Mouse (Mus musculus): ENCODE measurements around the gene AC153137.1. TPM values are rescaled to one million over a fixed set of nuclear protein-coding genes. Genes with fewer than 3 reads are reported as not detected.
A peak's percentile ranks its signal among the peaks of the same experiment; 100 is the strongest.
"Not testable (repeated sequence)": the region's sequence is repeated elsewhere in the genome, so short reads cannot be mapped to it uniquely, and the experiment has no call there.

Gene AC153137.1
- polyA plus RNA-seq (2014; fragmentation: Nextera tagmentation; extraction: Ambion mirVana) = not detected in 2 replicates

GRCm38 (mm10) chr1:30977868-30978267 lies at the start of gene AC153137.1:
AC153137.1 (minus strand) TSS chr1:30977968.
- H3K9ac ChIP-seq (replicated peaks; ENCODE audit: low read depth, low read length); H3K27ac ChIP-seq (ENCODE audit: low read depth, low read length); H3K4me1 ChIP-seq (ENCODE audit: control insufficient read depth, insufficient read depth, low read length); H3K4me3 ChIP-seq (ENCODE audit: low read depth, low read length); H3K36me3 ChIP-seq (ENCODE audit: control insufficient read depth, insufficient read depth, low read length); H3K4me2 ChIP-seq (ENCODE audit: low read depth, low read length); ATAC-seq (ENCODE audit: low read depth); H3K27me3 ChIP-seq (ENCODE audit: control insufficient read depth, insufficient read depth, low read length); H3K9me3 ChIP-seq (ENCODE audit: control insufficient read depth, low read length): not testable (repeated sequence)
- 87% methylated on average over 6 of the region's 6 CpGs for WGBS

DNA sequence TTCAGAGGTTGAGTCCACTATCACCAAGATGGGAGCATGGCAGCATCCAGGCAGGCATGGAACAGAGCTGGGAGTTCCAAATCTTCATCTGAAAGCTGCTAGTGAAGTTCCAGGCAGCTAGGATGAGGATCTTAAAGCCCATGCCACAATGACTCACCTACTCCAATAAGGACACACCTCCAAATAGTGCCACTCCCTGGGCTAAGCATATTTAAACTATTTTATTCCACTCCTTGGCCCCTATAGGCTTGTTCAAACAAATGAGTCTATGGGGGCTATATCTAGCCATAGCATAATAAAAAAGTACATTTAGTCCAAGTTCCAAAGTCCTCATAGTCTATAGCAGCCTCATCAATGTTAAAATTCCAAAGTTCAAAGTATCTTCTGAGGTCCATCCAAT lies 45.4 kb upstream of the AC153137.1 start:
- no peaks in the 10 kb centered on the region for H3K9me3 ChIP-seq (ENCODE audit: control insufficient read depth, low read length)
- H3K27ac ChIP-seq (ENCODE audit: low read depth, low read length) = no peak overlapping the region
- no peaks in the 10 kb centered on the region for H3K36me3 ChIP-seq (ENCODE audit: control insufficient read depth, insufficient read depth, low read length)
- H3K9ac ChIP-seq (replicated peaks; ENCODE audit: low read depth, low read length) = no peak overlapping the region
- H3K4me3 ChIP-seq (ENCODE audit: low read depth, low read length) = no peak overlapping the region
- H3K4me1 ChIP-seq (ENCODE audit: control insufficient read depth, insufficient read depth, low read length) = no peaks in the 10 kb centered on the region
- no peak for ATAC-seq (ENCODE audit: low read depth)
- no peaks in the 10 kb centered on the region for H3K27me3 ChIP-seq (ENCODE audit: control insufficient read depth, insufficient read depth, low read length)
- H3K4me2 ChIP-seq (ENCODE audit: low read depth, low read length) = no peak overlapping the region

DNA sequence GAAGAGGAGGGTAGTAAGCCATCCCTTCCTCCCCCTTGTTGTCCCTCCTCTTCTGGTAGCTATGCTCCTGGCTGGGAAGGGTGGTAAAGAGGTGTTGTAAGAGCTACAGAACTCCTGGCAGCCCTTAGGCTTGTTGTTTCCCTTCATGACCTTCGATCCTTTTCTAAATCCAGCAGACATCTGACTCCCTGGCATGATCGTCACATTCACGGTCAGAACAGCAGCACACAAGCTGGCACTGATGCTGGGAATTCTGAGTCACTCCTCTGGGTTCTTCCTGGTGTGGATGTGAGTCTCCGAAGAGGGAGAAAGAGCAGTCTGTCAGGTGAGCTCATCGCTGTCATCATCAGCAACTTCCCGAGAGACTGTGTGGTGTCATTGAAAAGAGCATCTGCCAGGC lies 41.5 kb upstream of the AC153137.1 start:
- WGBS = 86% methylated on average over 6 of the region's 6 CpGs
- no peak for ATAC-seq (ENCODE audit: low read depth)
- no peaks in the 10 kb centered on the region for H3K36me3 ChIP-seq (ENCODE audit: control insufficient read depth, insufficient read depth, low read length)

GRCm38 (mm10) chr1:31017377-31017776 lies 39.6 kb upstream of the AC153137.1 start:
- no peaks in the 10 kb centered on the region for H3K36me3 ChIP-seq (ENCODE audit: control insufficient read depth, insufficient read depth, low read length)
- H3K9ac ChIP-seq (replicated peaks; ENCODE audit: low read depth, low read length) = no peak overlapping the region
- ATAC-seq (ENCODE audit: low read depth) = no peak
- H3K27me3 ChIP-seq (ENCODE audit: control insufficient read depth, insufficient read depth, low read length) = no peaks in the 10 kb centered on the region
- H3K27ac ChIP-seq (ENCODE audit: low read depth, low read length) = no peak overlapping the region
- H3K4me2 ChIP-seq (ENCODE audit: low read depth, low read length) = no peak overlapping the region
- 73% methylated on average over 5 of the region's 5 CpGs for WGBS
- no peak overlapping the region for H3K4me3 ChIP-seq (ENCODE audit: low read depth, low read length)
- H3K4me1 ChIP-seq (ENCODE audit: control insufficient read depth, insufficient read depth, low read length) = no peaks in the 10 kb centered on the region
- no peaks in the 10 kb centered on the region for H3K9me3 ChIP-seq (ENCODE audit: control insufficient read depth, low read length)

More for the DNA sequence above, 41.5 kb upstream of the AC153137.1 start:
- no peak overlapping the region for H3K27ac ChIP-seq (ENCODE audit: low read depth, low read length)
- H3K4me3 ChIP-seq (ENCODE audit: low read depth, low read length) = no peak overlapping the region
- no peaks in the 10 kb centered on the region for H3K9me3 ChIP-seq (ENCODE audit: control insufficient read depth, low read length)
- H3K9ac ChIP-seq (replicated peaks; ENCODE audit: low read depth, low read length) = no peak overlapping the region
- no peaks in the 10 kb centered on the region for H3K4me1 ChIP-seq (ENCODE audit: control insufficient read depth, insufficient read depth, low read length)
- no peaks in the 10 kb centered on the region for H3K27me3 ChIP-seq (ENCODE audit: control insufficient read depth, insufficient read depth, low read length)
- no peak overlapping the region for H3K4me2 ChIP-seq (ENCODE audit: low read depth, low read length)

GRCm38 (mm10) chr1:31016068-31016467 lies 38.3 kb upstream of the AC153137.1 start:
- WGBS = 92% methylated on average over 6 of the region's 6 CpGs
- no peak for ATAC-seq (ENCODE audit: low read depth)
- H3K9me3 ChIP-seq (ENCODE audit: control insufficient read depth, low read length) = no peaks in the 10 kb centered on the region
- no peak overlapping the region for H3K4me3 ChIP-seq (ENCODE audit: low read depth, low read length)
- H3K27ac ChIP-seq (ENCODE audit: low read depth, low read length) = no peak overlapping the region
- no peak overlapping the region for H3K4me2 ChIP-seq (ENCODE audit: low read depth, low read length)
- H3K4me1 ChIP-seq (ENCODE audit: control insufficient read depth, insufficient read depth, low read length) = no peaks in the 10 kb centered on the region
- no peaks in the 10 kb centered on the region for H3K36me3 ChIP-seq (ENCODE audit: control insufficient read depth, insufficient read depth, low read length)
- H3K9ac ChIP-seq (replicated peaks; ENCODE audit: low read depth, low read length) = no peak overlapping the region
- H3K27me3 ChIP-seq (ENCODE audit: control insufficient read depth, insufficient read depth, low read length) = no peaks in the 10 kb centered on the region

- WGBS = 84% methylated on average over 2 of the region's 2 CpGs
- no peak for ATAC-seq (ENCODE audit: low read depth)
- H3K9me3 ChIP-seq (ENCODE audit: control insufficient read depth, low read length) = no peaks in the 10 kb centered on the region
- no peaks in the 10 kb centered on the region for H3K4me1 ChIP-seq (ENCODE audit: control insufficient read depth, insufficient read depth, low read length)
- no peak overlapping the region for H3K27ac ChIP-seq (ENCODE audit: low read depth, low read length)
- H3K4me2 ChIP-seq (ENCODE audit: low read depth, low read length) = no peak overlapping the region
- no peaks in the 10 kb centered on the region for H3K27me3 ChIP-seq (ENCODE audit: control insufficient read depth, insufficient read depth, low read length)
- no peaks in the 10 kb centered on the region for H3K36me3 ChIP-seq (ENCODE audit: control insufficient read depth, insufficient read depth, low read length)
- no peak overlapping the region for H3K9ac ChIP-seq (replicated peaks; ENCODE audit: low read depth, low read length)
- H3K4me3 ChIP-seq (ENCODE audit: low read depth, low read length) = no peak overlapping the region
Observed at GRCm38 (mm10) chr1:31015261-31015660, 37.5 kb upstream of the AC153137.1 start.

DNA sequence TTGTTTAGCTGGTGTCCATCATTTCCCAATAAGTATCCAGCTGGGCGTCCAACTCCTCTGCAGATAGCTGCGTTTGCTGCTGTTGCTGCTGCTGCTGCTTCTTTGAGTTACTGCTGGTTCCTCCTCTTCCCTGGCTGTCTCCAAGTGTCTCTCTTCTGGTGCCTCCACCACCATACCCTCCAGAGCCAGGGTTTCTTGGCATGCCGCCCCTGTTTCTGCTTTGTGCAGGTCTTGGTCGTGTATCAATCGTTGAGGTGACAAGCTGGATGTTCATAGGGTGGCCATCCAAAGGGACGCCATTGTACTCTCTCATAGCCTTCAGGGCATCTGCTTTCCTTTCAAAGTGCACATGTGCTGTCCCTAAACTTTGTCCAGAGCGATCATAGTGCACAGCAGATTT lies 529 bp downstream of the AC153137.1 start:
- H3K4me3 ChIP-seq (ENCODE audit: low read depth, low read length); H3K27me3 ChIP-seq (ENCODE audit: control insufficient read depth, insufficient read depth, low read length); H3K4me2 ChIP-seq (ENCODE audit: low read depth, low read length); ATAC-seq (ENCODE audit: low read depth); H3K36me3 ChIP-seq (ENCODE audit: control insufficient read depth, insufficient read depth, low read length); H3K27ac ChIP-seq (ENCODE audit: low read depth, low read length); H3K9me3 ChIP-seq (ENCODE audit: control insufficient read depth, low read length); H3K4me1 ChIP-seq (ENCODE audit: control insufficient read depth, insufficient read depth, low read length); H3K9ac ChIP-seq (replicated peaks; ENCODE audit: low read depth, low read length): not testable (repeated sequence)
- 87% methylated on average over 7 of the region's 7 CpGs for WGBS

DNA sequence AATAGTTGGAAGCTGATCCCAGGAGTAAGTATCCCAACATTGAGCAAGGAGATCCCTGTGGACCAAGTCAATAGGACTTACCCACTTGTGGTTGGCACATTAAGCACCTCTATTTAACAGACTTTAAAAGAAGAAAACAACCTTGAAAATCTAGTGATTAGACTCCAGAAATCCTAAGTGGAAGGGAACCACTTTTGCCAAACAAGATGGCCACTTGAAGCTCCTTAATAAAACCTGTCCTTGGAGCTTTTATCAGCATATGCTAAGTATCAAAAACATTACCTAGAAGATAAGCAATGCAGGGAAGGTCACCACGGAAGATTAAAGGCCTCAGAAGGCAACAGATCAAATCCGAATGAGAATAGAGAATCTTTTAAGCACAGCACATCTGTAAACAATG lies 26.0 kb downstream of the AC153137.1 start:
- Histone ChIP-seq H3K27ac (ENCODE audit: low read depth, low read length) (no peak overlapping the region), H3K4me2 (ENCODE audit: low read depth, low read length) (no peak overlapping the region), H3K9ac (replicated peaks; ENCODE audit: low read depth, low read length) (no peak overlapping the region), H3K4me3 (ENCODE audit: low read depth, low read length) (no peak overlapping the region), H3K27me3 (ENCODE audit: control insufficient read depth, insufficient read depth, low read length) (no peaks in the 10 kb centered on the region), H3K4me1 (ENCODE audit: control insufficient read depth, insufficient read depth, low read length) (peaks cover 14% of the 10 kb centered on the region), H3K9me3 (ENCODE audit: control insufficient read depth, low read length) (no peaks in the 10 kb centered on the region), H3K36me3 (ENCODE audit: control insufficient read depth, insufficient read depth, low read length) (no peaks in the 10 kb centered on the region)
- ATAC-seq (ENCODE audit: low read depth) = no peak
- WGBS = 91% methylated on average over 2 of the region's 2 CpGs

DNA sequence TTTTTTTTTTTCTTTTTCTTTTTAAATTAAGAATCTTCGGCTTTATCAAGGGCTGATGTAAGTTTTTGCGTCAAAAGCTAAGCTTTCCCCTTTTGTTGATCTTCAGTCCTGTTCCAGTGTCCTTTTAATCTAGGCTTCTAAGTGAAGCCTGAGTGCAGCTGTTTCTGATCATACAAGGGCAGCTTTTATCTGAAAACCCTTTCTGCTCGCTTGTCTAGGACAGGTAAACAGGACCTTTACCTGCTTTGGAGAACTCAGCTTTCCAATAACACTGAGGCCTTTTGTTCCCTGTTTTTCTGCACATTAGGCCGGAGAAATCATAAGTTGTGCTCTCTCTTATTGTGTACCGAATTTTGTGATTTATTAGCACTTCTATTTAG lies 27.3 kb downstream of the AC153137.1 start:
- no peaks in the 10 kb centered on the region for H3K9me3 ChIP-seq (ENCODE audit: control insufficient read depth, low read length)
- 43% methylated on average over 5 of the region's 5 CpGs for WGBS
- H3K4me1 ChIP-seq (ENCODE audit: control insufficient read depth, insufficient read depth, low read length) = peaks cover 17% of the 10 kb centered on the region
- H3K27ac ChIP-seq (ENCODE audit: low read depth, low read length) = peak overlapping the region; percentile 99
- ATAC-seq (ENCODE audit: low read depth) = no peak
- no peaks in the 10 kb centered on the region for H3K27me3 ChIP-seq (ENCODE audit: control insufficient read depth, insufficient read depth, low read length)
- no peaks in the 10 kb centered on the region for H3K36me3 ChIP-seq (ENCODE audit: control insufficient read depth, insufficient read depth, low read length)
- H3K9ac ChIP-seq (replicated peaks; ENCODE audit: low read depth, low read length) = peak overlapping the region; percentile 61
- peak overlapping the region; percentile 56 for H3K4me2 ChIP-seq (ENCODE audit: low read depth, low read length)
- peak overlapping the region; percentile 88 for H3K4me3 ChIP-seq (ENCODE audit: low read depth, low read length)

Data from neural tube, embryonic 14.5 days (tissue).